In genomic region chr8:47674140-47674776, GRCm38 (mm10) we compare ENCODE assay signal across 8 mouse cellular contexts. TPM values are rescaled to one million over a fixed set of nuclear protein-coding genes. Genes with fewer than 3 reads are reported as not detected.
DNase-seq lines count a peak whose midpoint lies in the region; ATAC-seq and TF ChIP-seq lines count a peak whose summit lies in the region.

No protein-coding gene starts in this region.

- peaks cover 2% of the 10 kb centered on the region; the same call in 1 of the 2 replicates for H3K4me1 ChIP-seq in heart, adult 2 months (ENCODE audit: control insufficient read depth, insufficient read depth, low read length)
- H3K4me1 ChIP-seq in testis, adult 2 months (ENCODE audit: control insufficient read depth, insufficient read depth, low read length), result peaks cover 6% of the 10 kb centered on the region; the same call in 1 of the 2 replicates
- peaks cover 13% of the 10 kb centered on the region for H3K4me1 ChIP-seq in heart, embryonic 16.5 days (ENCODE audit: control insufficient read depth, insufficient read depth, low read length)

- TF ChIP-seq POLR2A in heart, adult 2 months (IDR thresholded peaks at IDR 0.05; ENCODE audit: insufficient read depth, low read depth, low read length), result no peak
- TF ChIP-seq POLR2A in testis, adult 2 months (IDR thresholded peaks at IDR 0.05; ENCODE audit: control insufficient read depth, low read depth, low read length), result no peak; the same call in 1 of the 2 replicates

- peak overlapping the region; percentile 99 for H3K4me3 ChIP-seq in heart, adult 2 months
- H3K4me3 ChIP-seq in testis, adult 2 months (ENCODE audit: control insufficient read depth, low read depth, low read length), result peak overlapping the region; percentile 99
- H3K4me3 ChIP-seq in heart, embryonic 16.5 days (ENCODE audit: low read length), result peak overlapping the region; percentile 85

- WGBS in heart, adult 2 months, result under 1% methylated on average over 45 of the region's 59 CpGs
- WGBS in heart, embryonic 16.5 days, result under 1% methylated on average over 51 of the region's 59 CpGs

- TF ChIP-seq EP300 in heart, adult 2 months (IDR thresholded peaks at IDR 0.05; ENCODE audit: insufficient read depth, low read depth, low read length), result no peak

- no peaks in the 10 kb centered on the region for H3K9me3 ChIP-seq in heart, embryonic 16.5 days (replicated peaks; ENCODE audit: control insufficient read depth, low read length)

- peak overlapping the region; percentile 96 for H3K27ac ChIP-seq in heart, adult 2 months
- peak overlapping the region; percentile 92 for H3K27ac ChIP-seq in testis, adult 2 months (ENCODE audit: control insufficient read depth, insufficient read depth, low read depth, low read length)
- H3K27ac ChIP-seq in heart, embryonic 16.5 days (ENCODE audit: low read length), result peak overlapping the region; percentile 95

- H3K36me3 ChIP-seq in heart, adult 2 months (ENCODE audit: control insufficient read depth, insufficient read depth, low read length), result no peaks in the 10 kb centered on the region
- no peaks in the 10 kb centered on the region for H3K36me3 ChIP-seq in testis, adult 2 months (ENCODE audit: control insufficient read depth, insufficient read depth, low read length)
- no peaks in the 10 kb centered on the region for H3K36me3 ChIP-seq in heart, embryonic 16.5 days (ENCODE audit: control insufficient read depth, insufficient read depth)

- intact Hi-C loops in heart, adult 2 months (cut with DNase I), result loop anchor here (5.0 to 10.0 kb wide), 2 partner anchors 117 to 259 kb away; no protein-coding TSS in a partner anchor
- intact Hi-C loops in heart, postnatal 36 days (cut with DNase I), result loop anchor here (10.0 kb wide), 2 partner anchors 259 to 299 kb away; no protein-coding TSS in a partner anchor

- H3K27me3 ChIP-seq in heart, adult 2 months (ENCODE audit: control insufficient read depth, insufficient read depth, low read length), result no peaks in the 10 kb centered on the region
- no peaks in the 10 kb centered on the region for H3K27me3 ChIP-seq in testis, adult 2 months (ENCODE audit: control insufficient read depth, insufficient read depth, low read length)
- no peaks in the 10 kb centered on the region for H3K27me3 ChIP-seq in heart, embryonic 16.5 days (ENCODE audit: control insufficient read depth, insufficient read depth, low read length)

- TF ChIP-seq CTCF in heart, adult 2 months (IDR thresholded peaks at IDR 0.05), result no peak
- no peak for TF ChIP-seq CTCF in testis, adult 2 months (IDR thresholded peaks at IDR 0.05; ENCODE audit: control insufficient read depth, insufficient read depth, insufficient replicate concordance, low read depth, low read length)

- peak in 1 of 2 experiments; percentile 57 for DNase-seq in heart, adult 2 months
- no peak for DNase-seq in heart, postnatal 36 days
- DNase-seq in testis, postnatal 10 days (ENCODE audit: low spot score), result no peak
- DNase-seq in mesoderm, embryonic 11.5 days (ENCODE audit: low read depth, low spot score), result peak; percentile 34
- no peak for DNase-seq in urinary bladder, postnatal 25 days (ENCODE audit: low spot score)
- DNase-seq in cerebellum, adult 9-10 months, result no peak

- no peak for ATAC-seq in heart, embryonic 16.5 days (replicated peaks; ENCODE audit: extremely low read depth, insufficient read depth, low FRiP score)

- no peaks in the 10 kb centered on the region for H3K79me2 ChIP-seq in heart, adult 2 months (replicated peaks; ENCODE audit: control insufficient read depth, insufficient read depth, low read length)

- H3K9ac ChIP-seq in heart, adult 2 months (ENCODE audit: low read depth, low read length), result peak overlapping the region; percentile 86
- H3K9ac ChIP-seq in heart, embryonic 16.5 days (ENCODE audit: low read length), result peak overlapping the region; percentile 84

- peak overlapping the region; percentile 60 for H3K4me2 ChIP-seq in heart, embryonic 16.5 days (ENCODE audit: low read depth, low read length)

RNA-seq across cellular contexts. Expression of gene Ing2, which starts 1.1 kb away (rescaled TPM):
- total RNA-seq in heart, adult 2 months (2021), result 1 to 10 TPM; 3.8 to 4.9 TPM
- 2.6 and 3.1 TPM in 2 replicates for polyA plus RNA-seq in heart, adult 2 months (2012; rRNA removed)
- total RNA-seq in heart, postnatal 36 days (2021), result 1 to 10 TPM; 6.5 to 6.8 TPM
- 11.7 and 16.6 TPM in 2 replicates for polyA plus RNA-seq in testis, adult 2 months (2012; rRNA removed)
- polyA plus RNA-seq in heart, embryonic 16.5 days (2015; fragmentation: Nextera tagmentation; extraction: Ambion mirVana), result 7.2 and 8.3 TPM in 2 replicates

RNA-seq across cellular contexts. Expression of gene Cdkn2aip, which starts 39.5 kb away (rescaled TPM):
- 1 to 10 TPM; 7.9 to 8.5 TPM for total RNA-seq in heart, adult 2 months (2021)
- 3.2 and 3.9 TPM in 2 replicates for polyA plus RNA-seq in heart, adult 2 months (2012; rRNA removed)
- total RNA-seq in heart, postnatal 36 days (2021), result 1 to 10 TPM; 9.8 TPM
- polyA plus RNA-seq in testis, adult 2 months (2012; rRNA removed), result 39.7 and 40.1 TPM in 2 replicates
- polyA plus RNA-seq in heart, embryonic 16.5 days (2015; fragmentation: Nextera tagmentation; extraction: Ambion mirVana), result 15.5 and 17.2 TPM in 2 replicates
